Mouse (Mus musculus) embryo, embryonic 10.5 days (tissue): ENCODE measurements around the gene Capsl.
A peak's percentile ranks its signal among the peaks of the same experiment; 100 is the strongest.

ENCODE experiments used
- DNase-seq: peaks from one replicate; pipeline ENCODE4 v3.0.0-alpha.2; 2015; ENCODE audit warnings: low spot score

The Capsl gene

DNA sequence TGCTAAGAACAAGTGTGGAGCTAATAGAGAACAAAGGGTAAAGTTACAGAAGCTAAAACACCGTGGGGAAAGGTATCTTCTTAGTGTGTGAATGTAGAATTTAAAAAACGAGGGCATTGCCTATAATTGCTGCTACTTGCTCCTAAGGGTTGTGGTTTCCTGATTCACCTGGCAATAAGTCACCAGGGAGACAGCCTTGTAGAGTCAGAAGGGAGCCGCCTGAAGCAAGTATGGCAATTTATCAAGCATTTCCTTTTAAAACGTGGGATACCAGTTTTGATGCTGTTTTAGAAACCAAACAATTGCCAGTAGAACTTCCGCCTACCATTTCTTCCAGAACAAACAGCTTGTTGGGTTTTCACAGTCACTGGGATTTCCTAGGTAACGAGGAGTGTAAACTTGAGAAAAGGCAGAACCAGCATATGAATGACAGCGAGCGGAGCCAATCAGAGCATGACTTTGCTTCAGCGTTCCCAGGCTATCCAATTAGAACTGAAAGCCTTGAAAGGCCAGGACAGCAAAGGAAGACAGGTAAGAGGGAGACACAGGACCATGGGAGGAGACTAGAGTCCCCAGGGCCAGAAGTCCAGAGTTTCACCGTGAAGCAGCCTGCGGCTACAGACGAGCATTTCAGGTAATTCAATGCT lies at the start of gene Capsl:
Gene Capsl (plus strand): TSS at position 495 of the 647 bp plus-strand sequence.
- peak; percentile 61 for DNase-seq

GRCm38 (mm10) chr15:9409475-9409874 lies 26.4 kb upstream of the Capsl start:
- no peak for DNase-seq

DNA sequence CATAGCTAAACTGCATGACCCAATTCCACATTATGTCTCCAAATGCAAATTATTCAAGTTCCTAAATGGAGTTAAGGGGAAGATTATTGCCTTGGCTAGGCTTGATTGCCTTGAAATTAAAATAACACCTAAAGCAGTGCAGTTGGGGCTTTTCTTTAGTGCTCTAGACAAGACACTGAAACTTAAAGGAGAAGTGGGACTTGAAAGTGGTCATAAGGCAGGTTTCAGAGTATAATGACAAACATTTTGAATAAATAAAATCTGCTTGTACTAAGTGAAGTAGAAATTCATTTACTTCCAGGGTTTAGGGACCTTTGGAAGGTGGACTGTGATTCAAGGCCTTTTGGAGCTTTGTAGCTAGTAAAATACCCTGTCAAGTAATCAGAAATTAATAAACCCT lies 14.7 kb upstream of the Capsl start:
- DNase-seq: no peak

DNA sequence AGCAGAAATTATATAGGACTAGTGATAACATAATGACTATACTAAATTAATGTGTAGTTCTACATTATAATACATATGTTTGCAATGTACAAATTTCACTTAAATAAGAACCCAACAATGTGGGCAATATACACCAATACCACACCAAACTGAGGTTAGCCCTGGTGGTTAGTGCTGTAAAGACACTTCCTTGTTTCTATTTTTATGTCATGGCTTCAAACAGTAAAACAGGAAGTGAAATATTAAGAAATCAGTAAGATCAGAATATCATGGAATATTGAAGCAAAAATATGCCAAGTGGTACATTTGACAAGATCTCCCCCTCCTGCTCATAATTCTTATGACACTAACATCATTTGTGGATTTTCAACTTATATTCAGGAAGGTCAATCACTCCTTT lies 8.0 kb upstream of the Capsl start:
- no peak for DNase-seq

- no peak for DNase-seq
Measured at GRCm38 (mm10) chr15:9429843-9430242, 6.0 kb upstream of the Capsl start.

DNA sequence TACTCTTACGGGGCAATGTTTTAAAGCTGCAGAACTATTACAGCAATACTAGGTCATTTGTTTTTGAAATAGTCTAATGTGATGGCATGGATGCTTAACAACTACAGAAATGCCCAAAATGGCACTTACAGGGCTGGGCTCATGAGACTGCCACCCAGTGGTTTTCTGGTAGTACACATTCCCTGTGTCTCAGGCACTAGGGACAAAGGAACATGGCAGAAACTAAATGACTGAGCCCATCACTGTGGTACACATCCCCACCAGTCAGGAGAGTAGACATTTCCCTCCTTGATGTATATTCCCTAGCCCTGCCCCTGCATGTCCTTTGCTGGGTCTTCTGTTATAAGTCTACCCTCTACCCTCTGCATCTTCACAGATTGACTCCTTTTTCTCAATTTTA lies 16.2 kb downstream of the Capsl start:
- no peak for DNase-seq

- no peak for DNase-seq
Measured at GRCm38 (mm10) chr15:9452842-9453241, 17.0 kb downstream of the Capsl start.

DNA sequence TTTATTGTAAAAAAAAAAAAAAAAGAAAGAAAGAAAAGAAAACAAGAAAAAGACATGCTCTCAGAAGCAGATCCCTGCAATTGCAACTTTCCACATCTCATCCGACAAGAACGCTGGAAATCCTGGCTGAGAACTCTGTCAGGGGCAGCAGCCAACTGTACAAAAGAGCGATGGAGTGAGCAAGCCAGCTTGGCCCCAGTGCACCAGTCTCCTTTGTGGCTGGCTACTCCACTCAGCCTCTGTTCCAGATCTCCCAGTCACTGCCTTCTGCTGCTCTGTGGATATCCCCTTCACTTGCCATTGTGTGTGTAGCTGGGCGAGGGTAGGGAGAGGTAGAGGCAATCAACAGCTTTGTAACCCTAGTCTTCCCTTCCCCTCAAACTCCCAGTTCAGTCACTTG lies 18.4 kb downstream of the Capsl start:
- no peak for DNase-seq

- DNase-seq: peak; percentile 68
Measured at GRCm38 (mm10) chr15:9455241-9455640, 19.4 kb downstream of the Capsl start.

GRCm38 (mm10) chr15:9463521-9464027 lies 27.7 kb downstream of the Capsl start:
- DNase-seq: peak; percentile 4

DNA sequence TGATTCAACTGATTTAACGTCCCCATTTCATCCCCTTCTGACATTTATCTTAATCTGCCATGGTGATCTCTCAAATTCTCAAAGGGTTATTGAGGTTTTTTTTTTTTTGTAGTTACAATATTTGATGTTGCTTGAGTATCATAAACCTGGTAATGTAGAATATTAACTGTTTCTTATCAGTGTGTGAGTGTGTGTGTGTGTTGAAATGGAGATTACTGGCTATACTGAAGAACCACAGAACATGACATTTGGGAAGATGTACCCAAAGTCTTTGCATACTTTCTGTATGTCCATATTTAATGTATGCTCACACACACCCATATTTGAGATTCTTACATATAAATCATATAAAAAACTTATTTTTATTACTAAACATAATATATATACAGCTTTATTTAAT lies 28.2 kb downstream of the Capsl start:
- no peak for DNase-seq

- DNase-seq: no peak
Measured at GRCm38 (mm10) chr15:9471053-9471685, 35.3 kb downstream of the Capsl start.

DNA sequence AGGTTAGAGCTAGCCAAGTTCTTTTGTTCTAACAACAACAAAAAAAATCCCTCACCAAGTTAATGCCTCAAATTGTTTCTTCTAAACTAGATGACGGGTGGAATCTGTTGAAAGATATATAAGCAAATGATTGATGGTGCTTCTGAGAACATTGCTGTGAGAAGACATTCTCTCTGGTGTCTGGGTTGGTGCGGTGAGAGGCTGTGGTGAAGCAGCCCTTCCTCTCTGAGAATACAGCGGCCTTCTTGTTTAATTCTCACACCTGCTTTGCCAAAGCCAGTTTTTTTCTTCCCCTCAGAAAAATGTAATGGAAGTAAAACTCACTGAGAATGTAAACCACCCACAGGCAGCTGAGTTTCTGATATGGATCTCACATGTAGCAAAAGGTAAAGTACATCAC lies 36.3 kb downstream of the Capsl start:
- DNase-seq: no peak

DNA sequence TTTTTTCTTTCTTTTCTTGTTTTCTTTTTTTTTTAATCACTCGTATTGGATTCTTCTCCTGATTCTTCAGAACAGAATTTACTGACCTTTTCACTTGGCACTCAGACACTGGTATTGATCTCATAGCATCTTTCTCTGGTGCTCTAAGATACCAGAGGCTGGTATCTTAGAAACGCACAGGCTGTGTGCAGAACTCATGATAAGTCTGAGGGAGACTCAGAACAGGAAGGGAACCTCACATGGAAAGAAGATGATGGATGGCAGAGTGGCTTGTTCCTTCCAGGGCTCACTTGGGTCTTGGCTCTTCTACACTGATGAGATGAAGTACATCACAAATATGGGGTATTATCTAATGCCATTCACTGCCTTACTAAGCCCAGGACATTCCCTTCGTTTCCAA lies 36.8 kb downstream of the Capsl start:
- DNase-seq: no peak

DNA sequence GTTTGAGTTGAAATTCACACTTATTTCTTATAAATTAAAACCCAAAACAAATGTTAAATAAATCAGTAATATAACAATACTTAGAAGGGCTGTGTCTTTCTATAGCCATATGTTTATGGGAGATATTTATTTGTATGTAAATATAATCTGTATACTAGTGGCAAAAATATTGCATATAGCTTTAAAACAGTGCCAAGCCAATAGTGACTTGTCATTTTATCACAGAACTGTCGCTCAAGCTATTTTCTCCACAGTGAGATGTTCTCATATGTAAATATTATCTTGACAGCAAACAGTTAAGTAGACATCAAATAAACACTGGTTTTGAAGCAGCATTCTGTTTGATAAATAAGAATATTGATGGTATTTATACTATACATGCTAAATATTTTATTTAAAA lies 37.4 kb downstream of the Capsl start:
- no peak for DNase-seq

DNA sequence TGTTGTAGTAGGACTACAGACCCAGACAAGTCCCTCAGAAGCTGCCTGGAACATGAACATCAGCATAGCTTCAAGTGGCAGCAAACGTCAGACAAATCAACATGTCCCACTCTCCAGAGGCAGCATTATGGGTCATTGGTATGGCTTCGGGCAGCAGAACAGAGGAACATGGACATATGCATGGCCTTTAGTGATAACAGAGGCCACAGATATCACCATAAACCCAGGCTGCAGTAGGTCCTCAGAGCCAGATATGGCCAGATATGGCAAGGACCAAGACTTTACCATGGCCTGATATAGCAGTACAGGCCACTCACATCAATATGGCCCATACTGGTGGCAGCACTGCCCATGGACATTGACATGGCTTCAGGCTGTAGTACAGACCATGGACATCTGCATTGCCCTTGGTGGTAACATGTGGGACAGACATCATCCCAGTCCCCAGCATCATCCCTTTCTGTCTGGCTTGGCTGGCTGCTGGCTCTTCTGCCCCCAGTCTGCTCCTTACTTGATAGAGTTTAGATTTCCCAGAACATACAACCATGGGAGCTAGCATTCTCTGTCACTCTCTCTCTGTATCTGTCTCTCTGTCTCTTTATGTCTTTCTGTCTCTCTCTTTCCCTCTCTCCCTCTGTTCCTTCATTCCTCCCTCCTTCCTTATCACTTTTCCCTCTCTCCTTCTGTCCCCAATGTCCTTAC lies 53.7 kb downstream of the Capsl start:
- no peak for DNase-seq

DNA sequence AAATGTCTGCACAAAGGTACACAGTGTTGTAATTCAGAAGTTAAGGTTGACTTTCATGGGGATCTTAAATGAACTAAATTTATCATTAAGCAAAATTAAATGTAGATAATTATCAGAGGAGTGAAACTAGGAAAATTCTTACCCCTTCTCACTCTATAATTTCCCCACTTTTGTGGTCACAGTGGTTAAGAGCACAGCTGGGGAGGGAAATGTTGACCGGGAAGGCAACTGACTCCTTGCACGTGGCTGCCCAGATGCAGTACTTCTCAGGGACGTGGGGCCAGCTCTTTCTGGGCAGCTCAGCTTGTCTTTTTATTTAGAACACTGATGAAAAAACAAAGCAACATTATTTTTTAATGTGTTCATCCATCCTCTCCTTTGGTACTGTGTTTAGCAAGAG lies 56.2 kb downstream of the Capsl start:
- no peak for DNase-seq
